In genomic region chr7:109290501-109290900, GRCm38 (mm10) we compare ENCODE assay signal across 12 mouse cellular contexts.
DNase-seq lines count a peak whose midpoint lies in the region; ATAC-seq and TF ChIP-seq lines count a peak whose summit lies in the region.
"Had no signal": no experiment of that assay in that cellular context is flagged by ENCODE, and none has a peak within 500 bp of the region (broad histone marks: within the 10 kb centered on the region; RNA-seq: fewer than 3 reads in every experiment).

No protein-coding gene starts in this region.

- TF ChIP-seq CTCF in heart, adult 2 months (IDR thresholded peaks at IDR 0.05), result peak; percentile 59
- peak; percentile 31 for TF ChIP-seq CTCF in left cerebral cortex, adult 2 months (IDR thresholded peaks at IDR 0.05)

- no peaks in the 10 kb centered on the region for H3K36me3 ChIP-seq in heart, adult 2 months (ENCODE audit: control insufficient read depth, insufficient read depth, low read length)
- no peaks in the 10 kb centered on the region for H3K36me3 ChIP-seq in heart, embryonic 12.5 days
- H3K36me3 ChIP-seq: heart, embryonic 13.5 days had no signal

- DNase-seq in heart, adult 2 months, result no peak
- DNase-seq in left cerebral cortex, adult 2 months (ENCODE audit: extremely low spot score in 1 of 2, low spot score in 2 of 2), result no peak
- no peak for DNase-seq in left cerebral cortex, adult 11 months (ENCODE audit: low spot score)
- peak; percentile 21 for DNase-seq in ES-CJ7 (ENCODE audit: low read depth, low spot score)
- DNase-seq in layer of hippocampus, postnatal 10 days (ENCODE audit: low spot score in 2 of 2), result no peak
- no peak for DNase-seq in frontal cortex, postnatal 14 days (ENCODE audit: low spot score in 2 of 2)
- DNase-seq: kidney, adult 8-10 months; right cerebral cortex, postnatal 25 days had no signal

- no peaks in the 10 kb centered on the region for H3K79me2 ChIP-seq in heart, adult 2 months (replicated peaks; ENCODE audit: control insufficient read depth, insufficient read depth, low read length)

- WGBS in heart, adult 2 months, result 16% methylated on average over 2 of the region's 2 CpGs
- WGBS in heart, embryonic 12.5 days, result 16% methylated on average over 2 of the region's 2 CpGs

- ATAC-seq in heart, embryonic 12.5 days (ENCODE audit: insufficient number of reproducible peaks, low FRiP score), result no peak
- ATAC-seq in common myeloid progenitor, adult 5-6 weeks (replicated peaks; ENCODE audit: low read depth, poor library complexity, severe bottlenecking), result 0 out of 2 replicates have a peak, but pooled peaks have one; percentile 29

- TF ChIP-seq EP300 in heart, adult 2 months (IDR thresholded peaks at IDR 0.05; ENCODE audit: insufficient read depth, low read depth, low read length), result no peak

- H3K27ac ChIP-seq in heart, adult 2 months, result no peak overlapping the region
- H3K27ac ChIP-seq in heart, embryonic 12.5 days (ENCODE audit: poor library complexity, severe bottlenecking), result no peak overlapping the region
- H3K27ac ChIP-seq in left cerebral cortex, adult 2 months, result no peak overlapping the region
- H3K27ac ChIP-seq: heart, embryonic 13.5 days had no signal

- H3K27me3 ChIP-seq in heart, adult 2 months (ENCODE audit: control insufficient read depth, insufficient read depth, low read length), result no peaks in the 10 kb centered on the region
- no peaks in the 10 kb centered on the region for H3K27me3 ChIP-seq in heart, embryonic 12.5 days (replicated peaks)
- H3K27me3 ChIP-seq: heart, embryonic 13.5 days had no signal

- H3K9ac ChIP-seq in heart, adult 2 months (ENCODE audit: low read depth, low read length), result no peak overlapping the region
- no peak overlapping the region for H3K9ac ChIP-seq in heart, embryonic 12.5 days
- H3K9ac ChIP-seq: heart, embryonic 13.5 days had no signal

- H3K4me1 ChIP-seq in heart, adult 2 months (ENCODE audit: control insufficient read depth, insufficient read depth, low read length), result no peaks in the 10 kb centered on the region
- no peaks in the 10 kb centered on the region for H3K4me1 ChIP-seq in heart, embryonic 12.5 days (replicated peaks)
- H3K4me1 ChIP-seq: heart, embryonic 13.5 days; megakaryocyte, embryonic 14.5 days had no signal

- H3K9me3 ChIP-seq in heart, embryonic 12.5 days (replicated peaks), result no peaks in the 10 kb centered on the region
- H3K9me3 ChIP-seq: heart, embryonic 13.5 days; megakaryocyte, embryonic 14.5 days had no signal

- TF ChIP-seq POLR2A in heart, adult 2 months (IDR thresholded peaks at IDR 0.05; ENCODE audit: insufficient read depth, low read depth, low read length), result no peak

- intact Hi-C loops in heart, adult 2 months (cut with DNase I), result loop anchor here (5.0 kb wide), 2 partner anchors 58 to 153 kb away; no protein-coding TSS in a partner anchor
- intact Hi-C loops in left cerebral cortex, adult 2 months (cut with DNase I), result no loop called here

- no peak overlapping the region for H3K4me2 ChIP-seq in heart, embryonic 12.5 days
- H3K4me2 ChIP-seq: heart, embryonic 13.5 days had no signal

- no peak overlapping the region for H3K4me3 ChIP-seq in heart, adult 2 months
- no peak overlapping the region for H3K4me3 ChIP-seq in heart, embryonic 12.5 days
- no peak overlapping the region for H3K4me3 ChIP-seq in left cerebral cortex, adult 2 months
- H3K4me3 ChIP-seq: heart, embryonic 13.5 days; megakaryocyte, embryonic 14.5 days had no signal
